Mouse (Mus musculus) liver, postnatal 0 days (tissue): ENCODE measurements around the gene Fam122b.

Experiments used
- CTCF ChIP-seq: sonication (generic); IDR thresholded peaks from 2 replicates; pipeline ENCODE4 v1.5.1; 2016; ENCODE audit warnings: antibody characterized with exemption, low read depth
- EP300 ChIP-seq: IDR thresholded peaks from 2 replicates; pipeline ENCODE4 v1.6.1; 2016; ENCODE audit warnings: antibody characterized with exemption, low read depth, mild to moderate bottlenecking

- no peak for TF ChIP-seq CTCF
- no peak for TF ChIP-seq EP300
These were observed 29.6 kb downstream of the Fam122b start, which contains the start of gene Plac1 for GRCm38 (mm10) chrX:53240011-53240410.
